Mouse (Mus musculus) E14TG2a.4 (cell line): Measurements from ENCODE around the gene Cfd.

Experiments used
- H3K27me3 ChIP-seq: 2 replicates; pipeline ENCODE4 v1.6.1; 2014; ENCODE audit warnings: low read length, control low read depth; ENCODE audit not compliant: insufficient read depth
- H3K36me3 ChIP-seq: 2 replicates; pipeline ENCODE4 v1.6.1; 2014; ENCODE audit warnings: low read length, control low read depth; ENCODE audit not compliant: insufficient read depth
- H3K4me1 ChIP-seq: replicated peaks from 2 replicates; pipeline ENCODE4 v1.6.1; 2014; ENCODE audit warnings: low read depth, low read length, control low read depth
- H3K4me3 ChIP-seq: replicated peaks from 2 replicates; pipeline ENCODE4 v1.5.1; 2014; ENCODE audit warnings: mild to moderate bottlenecking, low read length
- H3K9me3 ChIP-seq: 2 replicates; pipeline ENCODE4 v1.6.1; 2014; ENCODE audit warnings: low read length, control low read depth
- CTCF ChIP-seq: conservative IDR thresholded peaks from 2 replicates; pipeline ENCODE4 v1.5.1; 2014; ENCODE audit warnings: low read length
- NANOG ChIP-seq: IDR thresholded peaks from 2 replicates; pipeline ENCODE4 v1.6.1; 2014; ENCODE audit warnings: borderline replicate concordance, low read length, mixed read lengths
- POU5F1 ChIP-seq: IDR thresholded peaks from 2 replicates; pipeline ENCODE4 v1.6.1; 2014; ENCODE audit warnings: low read length, borderline replicate concordance

The Cfd gene

DNA sequence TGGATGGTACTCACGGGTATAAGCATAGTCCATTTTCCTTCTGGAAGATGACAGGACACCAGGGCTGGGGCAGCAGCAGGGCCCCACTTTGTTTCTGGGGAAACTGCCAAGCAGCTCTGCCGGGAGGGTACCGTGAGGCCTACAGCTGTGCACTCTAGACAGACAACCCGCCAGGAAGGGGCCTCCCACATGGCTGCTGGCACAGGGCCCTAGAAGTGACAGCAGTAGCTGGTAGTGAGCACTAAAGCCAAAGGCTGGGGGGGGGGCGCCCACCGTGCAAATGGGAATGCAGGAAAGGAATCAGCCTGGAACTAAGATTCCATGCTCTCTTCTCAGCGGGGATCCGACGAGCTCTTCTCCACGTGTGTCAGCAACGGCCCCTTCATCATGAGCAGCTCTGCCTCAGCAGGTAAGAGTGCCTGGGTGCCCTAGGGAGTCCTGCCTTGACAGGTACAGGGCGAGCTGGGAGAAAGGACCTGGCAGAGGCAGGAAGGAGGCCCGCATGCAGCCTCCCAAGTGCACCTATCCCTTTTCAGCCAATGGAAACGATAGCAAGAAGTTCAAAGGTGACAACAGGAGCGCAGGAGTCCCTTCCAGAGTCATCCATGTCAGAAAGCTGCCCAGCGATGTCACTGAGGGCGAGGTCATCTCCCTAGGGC is 32.1 kb upstream of the Cfd start:
- Histone ChIP-seq H3K27me3 (no peaks in the 10 kb centered on the region), H3K36me3 (peaks cover 83% of the 10 kb centered on the region), H3K9me3 (no peaks in the 10 kb centered on the region), H3K4me1 (peaks cover 72% of the 10 kb centered on the region), H3K4me3 (peak overlapping the region; percentile 97)
- no peak for TF ChIP-seq CTCF
- TF ChIP-seq POU5F1: no peak
- TF ChIP-seq NANOG: no peak

- H3K9me3 ChIP-seq: no peaks in the 10 kb centered on the region
- H3K4me1 ChIP-seq: peaks cover 72% of the 10 kb centered on the region
- H3K27me3 ChIP-seq: no peaks in the 10 kb centered on the region
- no peak for TF ChIP-seq POU5F1
- no peak for TF ChIP-seq NANOG
- no peak for TF ChIP-seq CTCF
- peaks cover 89% of the 10 kb centered on the region for H3K36me3 ChIP-seq
- peak overlapping the region; percentile 97 for H3K4me3 ChIP-seq
Measured at GRCm38 (mm10) chr10:79859116-79859515, 31.5 kb upstream of the Cfd start.

DNA sequence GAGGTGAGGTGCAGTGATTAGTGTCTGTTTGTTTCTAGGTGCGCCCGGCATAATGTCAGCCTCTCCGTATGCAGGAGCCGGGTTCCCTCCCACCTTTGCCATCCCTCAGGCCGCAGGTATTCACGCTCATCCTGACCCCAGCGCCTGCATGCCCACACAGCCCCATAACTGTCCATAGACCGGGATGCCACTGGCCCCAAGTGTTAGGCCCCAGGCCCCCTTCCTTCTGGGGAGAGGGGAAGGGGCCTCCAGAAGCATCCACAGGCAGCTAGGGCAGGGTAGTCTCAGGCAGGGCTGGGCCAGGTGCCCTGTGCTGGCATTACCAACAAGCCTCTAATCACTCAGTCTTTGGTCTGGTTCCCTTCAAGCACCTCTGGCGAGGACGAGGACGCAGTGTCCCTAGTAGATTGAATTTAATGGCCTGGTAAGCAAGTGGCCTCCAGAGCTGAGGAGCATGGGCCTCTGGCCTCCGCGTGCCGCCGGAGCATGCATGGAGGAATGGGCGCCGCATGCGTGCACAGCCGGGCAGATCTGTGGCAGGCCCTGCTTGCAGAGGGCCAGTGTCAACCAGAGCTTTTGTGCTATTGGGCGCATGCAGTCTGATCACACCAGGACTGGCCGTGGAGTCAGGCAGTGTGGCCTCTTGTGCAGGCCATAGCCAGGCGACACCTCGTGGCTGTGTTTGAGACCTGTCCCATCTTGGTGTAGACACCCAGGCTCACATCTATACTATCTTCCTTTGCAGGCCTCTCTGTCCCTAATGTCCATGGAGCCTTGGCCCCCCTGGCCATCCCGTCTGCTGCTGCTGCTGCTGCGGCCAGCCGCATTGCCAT is 30.4 kb upstream of the Cfd start:
- Histone ChIP-seq H3K36me3 (peaks cover 98% of the 10 kb centered on the region), H3K27me3 (no peaks in the 10 kb centered on the region), H3K4me1 (peaks cover 79% of the 10 kb centered on the region), H3K9me3 (no peaks in the 10 kb centered on the region), H3K4me3 (peak overlapping the region; percentile 97)
- TF ChIP-seq NANOG: no peak
- no peak for TF ChIP-seq POU5F1
- no peak for TF ChIP-seq CTCF

- Histone ChIP-seq H3K36me3 (peaks cover 92% of the 10 kb centered on the region), H3K27me3 (no peaks in the 10 kb centered on the region), H3K4me3 (peak overlapping the region; percentile 97), H3K4me1 (peaks cover 83% of the 10 kb centered on the region), H3K9me3 (no peaks in the 10 kb centered on the region)
- TF ChIP-seq CTCF (no peak), POU5F1 (no peak), NANOG (no peak)
Measured at GRCm38 (mm10) chr10:79861230-79862048, 29.2 kb upstream of the Cfd start.

- H3K4me1 ChIP-seq: peaks cover 83% of the 10 kb centered on the region
- no peak for TF ChIP-seq CTCF
- no peak for TF ChIP-seq NANOG
- TF ChIP-seq POU5F1: no peak
- H3K36me3 ChIP-seq: peaks cover 84% of the 10 kb centered on the region
- no peaks in the 10 kb centered on the region for H3K9me3 ChIP-seq
- no peaks in the 10 kb centered on the region for H3K27me3 ChIP-seq
- no peak overlapping the region for H3K4me3 ChIP-seq
Measured at GRCm38 (mm10) chr10:79862049-79862788, 28.4 kb upstream of the Cfd start.

- H3K4me3 ChIP-seq: no peak overlapping the region
- peaks cover 77% of the 10 kb centered on the region for H3K36me3 ChIP-seq
- H3K27me3 ChIP-seq: no peaks in the 10 kb centered on the region
- no peak for TF ChIP-seq NANOG
- TF ChIP-seq POU5F1: no peak
- TF ChIP-seq CTCF: no peak
- no peaks in the 10 kb centered on the region for H3K9me3 ChIP-seq
- peaks cover 81% of the 10 kb centered on the region for H3K4me1 ChIP-seq
Measured at GRCm38 (mm10) chr10:79862925-79863324, 27.7 kb upstream of the Cfd start.

DNA sequence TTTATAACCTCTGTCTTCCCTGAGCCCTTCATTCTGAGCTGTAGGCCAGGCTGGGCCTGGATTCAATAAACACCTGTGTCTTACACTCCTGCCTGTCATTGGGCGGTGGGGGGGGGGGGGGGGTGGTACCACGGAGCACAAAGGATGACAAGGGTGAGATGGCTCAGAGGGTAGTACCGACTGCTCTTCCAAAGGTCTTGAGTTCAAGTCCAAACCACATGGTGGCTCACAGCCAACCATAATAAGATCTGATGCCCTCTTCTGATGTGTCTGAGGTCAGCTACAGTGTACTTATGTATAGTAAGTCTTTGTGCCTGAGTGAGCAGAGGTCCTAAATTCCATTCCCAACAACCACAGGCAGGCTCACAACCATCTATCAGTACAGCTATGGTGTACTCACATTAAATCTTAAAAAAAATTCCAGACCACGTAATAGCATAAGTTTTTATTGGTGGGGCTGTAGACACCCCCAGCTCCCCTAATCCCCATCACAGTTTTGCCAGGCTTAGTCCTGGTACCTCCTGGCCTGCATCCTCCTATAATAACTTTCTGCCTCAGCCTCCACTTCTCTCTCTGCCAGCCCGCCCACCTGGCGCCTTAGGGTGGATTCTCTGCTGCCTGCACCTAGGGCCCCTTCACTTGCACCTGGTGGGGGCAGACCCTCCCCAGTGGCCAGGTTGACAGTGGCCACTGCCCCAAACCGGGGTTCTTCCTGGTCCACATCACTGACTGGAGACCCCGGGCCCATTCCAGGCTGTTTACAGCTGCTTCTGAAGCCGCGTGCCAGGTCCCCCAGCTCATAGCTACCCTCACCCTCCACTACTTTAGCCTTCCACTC is 26.1 kb upstream of the Cfd start:
- H3K27me3 ChIP-seq: peaks cover 6% of the 10 kb centered on the region
- no peaks in the 10 kb centered on the region for H3K9me3 ChIP-seq
- H3K36me3 ChIP-seq: peaks cover 61% of the 10 kb centered on the region
- H3K4me1 ChIP-seq: peaks cover 64% of the 10 kb centered on the region
- H3K4me3 ChIP-seq: no peak overlapping the region
- TF ChIP-seq NANOG (no peak), CTCF (no peak), POU5F1 (no peak)
